Mouse (Mus musculus): ENCODE measurements around the gene Cd300ld2. TPM values are rescaled to one million over a fixed set of nuclear protein-coding genes. Genes with fewer than 3 reads are reported as not detected.
"Not testable (repeated sequence)": the region's sequence is repeated elsewhere in the genome, so short reads cannot be mapped to it uniquely, and the experiment has no call there.

Cd300ld2 gene
- total RNA-seq (2018; cell fraction: chromatin; rRNA removed) = 10 to 100 TPM in 13 of 26 experiments, 1 to 10 TPM in 10, under 1 TPM in 1, not detected in 2; 0.62 to 33.7 (median 10.2) TPM
- total RNA-seq (2018; cell fraction: cytosol; rRNA removed) = 1 to 10 TPM in 18 of 26 experiments, under 1 TPM in 8; 0.19 to 4.7 (median 1.7) TPM
- total RNA-seq (2018; cell fraction: nucleus; rRNA removed) = 10 to 100 TPM in 19 of 26 experiments, 1 to 10 TPM in 5, under 1 TPM in 1, not detected in 1; 0.98 to 31.4 (median 15.7) TPM
- polyA plus RNA-seq (2018) = 0.44 to 2.5 TPM (median 1.1 TPM) in 3 replicates

- not testable (repeated sequence) for H3K79me2 ChIP-seq (ENCODE audit: inconsistent target); H3K27ac ChIP-seq; H3K4me3 ChIP-seq (ENCODE audit: inconsistent target); H3K36me3 ChIP-seq (ENCODE audit: inconsistent target)
- no CpG with 5 or more reads among the region's 7 CpGs for WGBS (ENCODE audit: missing documents)
These were observed at the start of gene Cd300ld2 for GRCm38 (mm10) chr11:115016093-115016492. Gene Cd300ld2 (minus strand): TSS chr11:115016193.

GRCm38 (mm10) chr11:115062077-115062476 lies 46.1 kb upstream of the Cd300ld2 start, which contains the start of gene Cd300e:
Gene Cd300e (minus strand): TSS chr11:115062177.
- H3K4me3 ChIP-seq (ENCODE audit: inconsistent target) = no peak within 1 kb of the TSS
- 5% methylated on average over 5 of the region's 5 CpGs for WGBS (ENCODE audit: missing documents)
- H3K79me2 ChIP-seq (ENCODE audit: inconsistent target) = no peaks in the 10 kb centered on the region
- peak within 1 kb of the TSS; percentile 17 for H3K27ac ChIP-seq
- H3K36me3 ChIP-seq (ENCODE audit: inconsistent target) = no peaks in the 10 kb centered on the region

- WGBS (ENCODE audit: missing documents) = 62% methylated on average over 2 of the region's 2 CpGs
- no peak overlapping the region for H3K27ac ChIP-seq
- H3K36me3 ChIP-seq (ENCODE audit: inconsistent target) = no peaks in the 10 kb centered on the region
- no peak overlapping the region for H3K4me3 ChIP-seq (ENCODE audit: inconsistent target)
- no peaks in the 10 kb centered on the region for H3K79me2 ChIP-seq (ENCODE audit: inconsistent target)
These were observed 43.8 kb upstream of the Cd300ld2 start for GRCm38 (mm10) chr11:115059797-115060196.

- no peaks in the 10 kb centered on the region for H3K79me2 ChIP-seq (ENCODE audit: inconsistent target)
These were observed 42.7 kb upstream of the Cd300ld2 start for GRCm38 (mm10) chr11:115058701-115059100.

GRCm38 (mm10) chr11:115054537-115054936 lies 38.5 kb upstream of the Cd300ld2 start:
- H3K79me2 ChIP-seq (ENCODE audit: inconsistent target) = no peaks in the 10 kb centered on the region
- no peak overlapping the region for H3K4me3 ChIP-seq (ENCODE audit: inconsistent target)
- peak overlapping the region; percentile 52 for H3K27ac ChIP-seq
- no peaks in the 10 kb centered on the region for H3K36me3 ChIP-seq (ENCODE audit: inconsistent target)

More at GRCm38 (mm10) chr11:115058701-115059100, 42.7 kb upstream of the Cd300ld2 start:
- Histone ChIP-seq H3K4me3 (ENCODE audit: inconsistent target) (no peak overlapping the region), H3K36me3 (ENCODE audit: inconsistent target) (no peaks in the 10 kb centered on the region), H3K27ac (no peak overlapping the region)
- 51% methylated on average over 4 of the region's 4 CpGs for WGBS (ENCODE audit: missing documents)

- no peak overlapping the region for H3K4me3 ChIP-seq (ENCODE audit: inconsistent target)
- 100% methylated on average over 1 of the region's 1 CpGs for WGBS (ENCODE audit: missing documents)
- H3K36me3 ChIP-seq (ENCODE audit: inconsistent target) = no peaks in the 10 kb centered on the region
These were observed 37.0 kb upstream of the Cd300ld2 start for GRCm38 (mm10) chr11:115052991-115053390.

GRCm38 (mm10) chr11:115052206-115052605 lies 36.2 kb upstream of the Cd300ld2 start:
- Histone ChIP-seq H3K4me3 (ENCODE audit: inconsistent target) (no peak overlapping the region), H3K79me2 (ENCODE audit: inconsistent target) (peaks cover 9% of the 10 kb centered on the region), H3K36me3 (ENCODE audit: inconsistent target) (no peaks in the 10 kb centered on the region), H3K27ac (no peak overlapping the region)
- WGBS (ENCODE audit: missing documents) = 7% methylated on average over 9 of the region's 9 CpGs

More at GRCm38 (mm10) chr11:115052991-115053390, 37.0 kb upstream of the Cd300ld2 start:
- H3K27ac ChIP-seq = no peak overlapping the region
- H3K79me2 ChIP-seq (ENCODE audit: inconsistent target) = peaks cover under 1% of the 10 kb centered on the region; the same call in 1 of the 2 replicates

GRCm38 (mm10) chr11:115049282-115049895 lies 33.4 kb upstream of the Cd300ld2 start:
- Histone ChIP-seq H3K79me2 (ENCODE audit: inconsistent target) (peaks cover 14% of the 10 kb centered on the region), H3K36me3 (ENCODE audit: inconsistent target) (no peaks in the 10 kb centered on the region), H3K27ac (peak overlapping the region; percentile 91), H3K4me3 (ENCODE audit: inconsistent target) (no peak overlapping the region)
- 38% methylated on average over 3 of the region's 3 CpGs for WGBS (ENCODE audit: missing documents)

- Histone ChIP-seq H3K36me3 (ENCODE audit: inconsistent target) (no peaks in the 10 kb centered on the region), H3K79me2 (ENCODE audit: inconsistent target) (peaks cover 14% of the 10 kb centered on the region), H3K27ac (peak within 1 kb of the TSS; percentile 91), H3K4me3 (ENCODE audit: inconsistent target) (peak within 1 kb of the TSS; percentile 40)
- WGBS (ENCODE audit: missing documents) = 6% methylated on average over 2 of the region's 2 CpGs
These were observed 32.3 kb upstream of the Cd300ld2 start, which contains the start of gene Cd300ld3 for GRCm38 (mm10) chr11:115048259-115048658. Gene Cd300ld3 (minus strand): TSS chr11:115048409.

GRCm38 (mm10) chr11:115037669-115038068 lies 21.7 kb upstream of the Cd300ld2 start, which contains the start of gene Cd300ld5:
Gene Cd300ld5 (minus strand): TSS chr11:115037769.
- WGBS (ENCODE audit: missing documents) = no CpG with 5 or more reads among the region's 6 CpGs
- not testable (repeated sequence) for H3K36me3 ChIP-seq (ENCODE audit: inconsistent target); H3K27ac ChIP-seq; H3K79me2 ChIP-seq (ENCODE audit: inconsistent target); H3K4me3 ChIP-seq (ENCODE audit: inconsistent target)

GRCm38 (mm10) chr11:115026912-115027311 lies 10.9 kb upstream of the Cd300ld2 start, which contains the start of gene Cd300ld4:
Gene Cd300ld4 (minus strand): TSS chr11:115027012.
- H3K4me3 ChIP-seq (ENCODE audit: inconsistent target); H3K27ac ChIP-seq; H3K79me2 ChIP-seq (ENCODE audit: inconsistent target); H3K36me3 ChIP-seq (ENCODE audit: inconsistent target): not testable (repeated sequence)
- WGBS (ENCODE audit: missing documents) = no CpG with 5 or more reads among the region's 6 CpGs

GRCm38 (mm10) chr11:115004070-115004469 lies 11.9 kb downstream of the Cd300ld2 start:
- H3K4me3 ChIP-seq (ENCODE audit: inconsistent target) = no peak overlapping the region
- no peaks in the 10 kb centered on the region for H3K36me3 ChIP-seq (ENCODE audit: inconsistent target)
- peaks cover 45% of the 10 kb centered on the region for H3K79me2 ChIP-seq (ENCODE audit: inconsistent target)
- WGBS (ENCODE audit: missing documents) = 0% methylated on average over 5 of the region's 5 CpGs
- H3K27ac ChIP-seq = peak overlapping the region; percentile 96

- Histone ChIP-seq H3K27ac (peak within 1 kb of the TSS; percentile 96), H3K4me3 (ENCODE audit: inconsistent target) (peak within 1 kb of the TSS; percentile 55), H3K79me2 (ENCODE audit: inconsistent target) (peaks cover 59% of the 10 kb centered on the region), H3K36me3 (ENCODE audit: inconsistent target) (peaks cover 22% of the 10 kb centered on the region)
- 12% methylated on average over 7 of the region's 7 CpGs for WGBS (ENCODE audit: missing documents)
These were observed 14.4 kb downstream of the Cd300ld2 start, which contains the start of gene Cd300c2 for GRCm38 (mm10) chr11:115001474-115002040. Gene Cd300c2 (minus strand): TSS chr11:115001880.

GRCm38 (mm10) chr11:114989793-114990192 lies 26.2 kb downstream of the Cd300ld2 start, which contains the start of gene Cd300ld:
Gene Cd300ld (minus strand): TSS chr11:114989922.
- Histone ChIP-seq H3K36me3 (ENCODE audit: inconsistent target) (peaks cover 6% of the 10 kb centered on the region), H3K27ac (peak within 1 kb of the TSS; percentile 86), H3K79me2 (ENCODE audit: inconsistent target) (peaks cover 22% of the 10 kb centered on the region), H3K4me3 (ENCODE audit: inconsistent target) (peak within 1 kb of the TSS; percentile 39)
- 22% methylated on average over 4 of the region's 4 CpGs for WGBS (ENCODE audit: missing documents)

- Histone ChIP-seq H3K79me2 (ENCODE audit: inconsistent target) (no peaks in the 10 kb centered on the region), H3K4me3 (ENCODE audit: inconsistent target) (no peak overlapping the region), H3K27ac (no peak overlapping the region), H3K36me3 (ENCODE audit: inconsistent target) (peaks cover 22% of the 10 kb centered on the region)
- WGBS (ENCODE audit: missing documents) = 12% methylated on average over 3 of the region's 4 CpGs
These were observed 34.1 kb downstream of the Cd300ld2 start for GRCm38 (mm10) chr11:114981866-114982265.
